Mouse (Mus musculus) small intestine, adult 2 months (tissue): ENCODE results near the gene Cd200.

ENCODE experiments used
- CTCF ChIP-seq: fragments of 200-500 bp; IDR thresholded peaks from 2 replicates; pipeline ENCODE4 v1.5.1; 2012; ENCODE audit warnings: low read depth, mild to moderate bottlenecking, control low read depth, inconsistent platforms, low read length, moderate library complexity, mixed read lengths; ENCODE audit not compliant: insufficient replicate concordance, insufficient read length; ENCODE audit errors: extremely low read depth
- POLR2A ChIP-seq: fragments of 200-500 bp; IDR thresholded peaks from 2 replicates; pipeline ENCODE4 v1.6.1; 2012; ENCODE audit warnings: low read depth, mild to moderate bottlenecking, control low read depth, inconsistent platforms, low read length, moderate library complexity

- no peak for TF ChIP-seq POLR2A
- no peak for TF ChIP-seq CTCF
Measured at GRCm38 (mm10) chr16:45333678-45334375, 75.0 kb downstream of the Cd200 start.
